Mouse (Mus musculus): ENCODE measurements around the gene Mrpl3. TPM values are rescaled to one million over a fixed set of nuclear protein-coding genes. Genes with fewer than 3 reads are reported as not detected.

Mrpl3 gene
- 16.4 and 21.5 TPM in 2 replicates for polyA plus RNA-seq (2012; ENCODE audit: low replicate concordance)

GRCm38 (mm10) chr9:105053147-105053557 is at the start of gene Mrpl3:
TSS of gene Mrpl3 (plus strand) at chr9:105053239.

Other genes starting within 250 kb of the Mrpl3 start
- 27.8 and 74.3 TPM in 2 replicates for gene Nudt16, start 78.6 kb downstream of the Mrpl3 start, polyA plus RNA-seq (2012; ENCODE audit: low replicate concordance)
- not detected in 2 replicates for gene 1700080E11Rik, start 91.9 kb downstream of the Mrpl3 start, polyA plus RNA-seq (2012; ENCODE audit: low replicate concordance)